Mouse (Mus musculus): Measurements from ENCODE around the gene Atg4b.
"Not testable (repeated sequence)": the region's sequence is repeated elsewhere in the genome, so short reads cannot be mapped to it uniquely, and the experiment has no call there.

The Atg4b gene

DNA sequence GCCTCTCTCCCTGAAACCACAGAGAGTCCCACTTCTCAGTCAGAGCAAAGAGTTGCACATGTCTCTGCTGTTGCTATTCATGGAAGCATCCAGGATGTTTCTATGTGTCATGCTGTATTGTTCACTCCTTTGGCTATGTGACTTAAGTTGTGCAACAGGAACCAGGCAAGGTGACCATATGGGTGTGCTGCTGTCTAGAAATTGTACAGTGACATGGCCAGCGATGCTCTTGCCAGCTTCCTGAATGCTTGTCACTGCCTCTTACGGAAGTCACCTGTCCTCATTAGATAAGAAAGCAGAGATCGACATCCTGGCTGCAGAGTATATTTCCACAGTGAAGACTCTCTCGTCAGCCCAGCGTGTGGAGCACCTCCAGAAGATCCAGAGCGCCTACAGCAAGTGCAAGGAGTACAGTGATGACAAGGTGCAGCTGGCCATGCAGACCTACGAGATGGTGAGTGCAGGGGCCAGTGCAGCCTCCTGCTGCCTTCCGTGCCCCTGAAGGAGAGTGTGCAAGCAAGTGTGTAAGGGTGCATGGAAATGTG, 60.3 kb downstream of the Atg4b start:
- no peak for DNase-seq (ENCODE audit: extremely low spot score, low read depth, low spot score)

GRCm38 (mm10) chr1:93817823-93818532, 66.7 kb downstream of the Atg4b start:
- no peak for DNase-seq (ENCODE audit: extremely low spot score, low read depth, low spot score)

- DNase-seq (ENCODE audit: extremely low spot score, low read depth, low spot score) = no peak
These were observed 67.4 kb downstream of the Atg4b start for GRCm38 (mm10) chr1:93818722-93819121.

DNA sequence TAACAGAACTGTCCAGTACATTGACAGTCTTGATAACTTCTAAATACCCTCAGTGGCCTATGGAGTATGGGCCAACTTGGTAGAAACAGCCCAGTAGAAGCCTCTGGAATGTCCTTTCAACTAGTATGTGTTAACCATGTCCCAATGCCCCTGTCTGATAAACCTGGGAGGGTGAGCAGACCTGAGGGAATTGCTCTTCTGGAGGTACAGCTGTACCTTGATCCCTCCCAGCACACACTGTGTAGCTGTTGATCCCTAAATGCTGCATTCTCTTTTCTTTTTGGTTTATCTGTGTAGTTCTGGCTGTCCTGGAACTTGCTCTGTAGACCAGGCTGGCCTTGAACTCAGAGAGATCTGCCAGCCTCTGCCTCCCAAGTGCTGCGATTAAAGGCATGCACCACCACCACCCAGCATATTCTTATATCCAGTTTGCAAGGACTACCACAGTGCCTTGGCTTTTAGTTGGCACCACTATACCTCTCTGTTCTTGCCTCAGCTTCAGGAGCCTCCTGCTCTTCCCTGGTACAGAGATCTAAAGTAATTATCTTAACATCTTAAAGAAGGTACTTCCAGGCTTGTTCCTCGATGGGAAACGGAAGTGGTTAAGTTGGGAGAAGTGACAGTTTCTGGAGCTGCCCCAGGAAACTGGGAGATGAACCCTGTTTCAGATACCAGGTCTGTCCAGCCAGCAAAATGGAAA, 72.6 kb downstream of the Atg4b start:
- DNase-seq (ENCODE audit: extremely low spot score, low read depth, low spot score) = no peak

DNA sequence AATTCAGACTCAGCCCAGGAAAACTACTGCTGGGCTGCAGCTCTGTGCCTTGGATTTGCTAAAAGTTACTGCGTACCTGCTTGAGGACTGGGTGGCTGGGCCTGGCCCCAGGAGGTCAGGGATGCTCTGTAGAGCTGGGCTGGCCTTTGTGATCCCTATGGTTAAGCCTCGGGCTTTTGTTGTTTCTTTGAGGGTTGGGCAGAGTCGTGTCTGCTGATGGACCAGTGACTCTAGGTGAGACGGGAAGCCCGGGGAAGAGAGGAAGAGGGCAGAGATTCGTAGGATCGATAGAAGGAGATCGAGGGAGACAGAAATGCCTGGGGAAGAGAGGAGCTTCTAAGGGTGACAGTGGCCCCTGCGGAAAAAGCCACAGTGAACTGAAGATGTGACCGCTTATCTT, 73.3 kb downstream of the Atg4b start, which contains the start of gene D2hgdh:
Gene D2hgdh, plus strand, starts transcription at position 301 of the 400 bp plus-strand sequence.
- DNase-seq (ENCODE audit: extremely low spot score, low read depth, low spot score) = no peak

- DNase-seq (ENCODE audit: extremely low spot score, low read depth, low spot score) = peak; percentile 99
These were observed 73.9 kb downstream of the Atg4b start for GRCm38 (mm10) chr1:93825105-93825674.

DNA sequence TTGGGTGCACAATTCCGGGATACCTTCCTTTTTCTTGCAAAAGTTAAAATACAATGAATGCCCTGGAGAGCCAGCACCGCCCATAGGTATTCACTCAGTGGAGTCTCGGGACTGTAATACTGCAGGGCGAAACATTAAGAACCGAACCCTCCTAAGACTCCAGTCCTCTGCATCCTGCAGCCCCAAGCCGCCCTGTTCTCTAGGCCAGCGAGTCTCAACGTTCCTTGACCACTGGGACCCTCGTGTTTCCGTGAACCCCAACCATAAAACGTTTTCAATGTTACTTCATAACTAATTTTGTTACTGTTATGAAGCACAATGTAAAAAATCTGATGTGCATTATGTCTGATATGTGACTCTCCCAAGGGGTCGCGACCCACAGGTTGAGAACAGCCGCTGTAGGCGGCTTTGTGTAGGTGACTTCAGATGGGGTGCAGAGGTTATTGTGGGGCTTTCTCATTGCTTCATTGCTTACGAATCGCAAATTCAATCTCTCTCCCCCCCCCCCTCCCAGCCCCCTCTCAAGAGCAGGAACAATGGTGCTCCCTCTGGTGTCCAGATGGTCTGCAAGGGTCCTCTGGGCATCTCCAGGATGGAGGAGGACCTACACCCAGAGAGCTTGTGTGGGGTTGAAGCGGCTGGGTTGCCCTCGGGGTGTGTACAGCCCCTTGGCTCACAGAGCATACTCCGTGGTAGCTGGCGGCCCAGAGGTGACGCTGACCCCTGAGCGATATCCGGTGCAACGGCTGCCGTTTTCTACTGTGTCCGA, 74.7 kb downstream of the Atg4b start:
- DNase-seq (ENCODE audit: extremely low spot score, low read depth, low spot score) = no peak

GRCm38 (mm10) chr1:93826540-93826835, 75.2 kb downstream of the Atg4b start:
- no peak for DNase-seq (ENCODE audit: extremely low spot score, low read depth, low spot score)

DNA sequence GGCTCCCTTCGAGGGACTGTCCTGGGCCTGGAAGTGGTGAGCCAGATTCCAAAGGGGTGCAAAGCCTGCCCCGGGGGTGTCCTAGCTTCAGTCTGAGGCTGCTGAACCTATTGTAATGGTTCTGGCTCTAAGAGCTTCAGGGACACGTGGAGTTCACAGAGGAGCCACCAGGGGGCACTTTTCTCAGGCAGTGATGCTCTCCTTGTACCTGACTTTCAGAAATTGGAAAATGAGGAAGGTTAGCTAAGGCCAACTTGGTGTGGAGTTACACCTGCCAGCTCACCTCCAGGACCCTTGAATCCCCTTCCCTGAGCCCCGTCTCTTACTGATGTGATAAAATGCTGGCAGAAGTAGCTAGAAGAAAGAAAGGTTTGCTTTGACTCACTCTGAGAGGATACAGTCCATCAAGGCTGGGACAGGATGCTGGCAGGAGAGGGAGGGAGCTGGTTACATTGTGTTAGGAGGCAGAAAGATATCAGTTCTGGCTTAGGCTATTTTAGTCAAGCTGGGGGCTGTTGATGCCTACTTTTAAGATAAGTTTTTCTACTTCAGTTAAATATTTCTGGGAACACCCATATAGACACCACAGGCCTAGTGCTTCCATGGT, 81.6 kb downstream of the Atg4b start:
- DNase-seq (ENCODE audit: extremely low spot score, low read depth, low spot score) = not testable (repeated sequence)

- no peak for DNase-seq (ENCODE audit: extremely low spot score, low read depth, low spot score)
These were observed 83.4 kb downstream of the Atg4b start for GRCm38 (mm10) chr1:93834671-93835150.

- DNase-seq (ENCODE audit: extremely low spot score, low read depth, low spot score) = no peak
These were observed 83.9 kb downstream of the Atg4b start for GRCm38 (mm10) chr1:93835211-93835610.

- DNase-seq (ENCODE audit: extremely low spot score, low read depth, low spot score) = no peak
These were observed 84.7 kb downstream of the Atg4b start for GRCm38 (mm10) chr1:93835876-93836531.

DNA sequence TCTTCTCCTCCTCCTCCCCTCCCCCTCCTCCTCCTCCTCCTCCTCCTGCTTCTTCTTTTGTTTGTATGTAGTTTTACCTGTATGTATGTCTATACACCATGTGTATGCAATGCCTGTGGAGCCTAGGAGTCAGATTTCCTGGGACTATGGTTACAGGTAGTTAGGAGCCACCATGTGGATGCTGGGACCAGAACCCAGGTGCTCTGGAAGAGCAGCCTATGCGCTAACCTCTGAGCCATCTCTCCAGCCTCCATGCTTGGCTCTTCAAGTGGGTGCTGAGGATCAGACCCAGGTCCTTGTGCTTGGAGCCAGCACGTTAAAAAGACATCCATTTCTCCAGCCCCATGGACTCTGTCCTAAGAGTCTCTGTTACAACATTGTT, 85.2 kb downstream of the Atg4b start:
- no peak for DNase-seq (ENCODE audit: extremely low spot score, low read depth, low spot score)

GRCm38 (mm10) chr1:93837335-93837734, 86.0 kb downstream of the Atg4b start:
- no peak for DNase-seq (ENCODE audit: extremely low spot score, low read depth, low spot score)

DNA sequence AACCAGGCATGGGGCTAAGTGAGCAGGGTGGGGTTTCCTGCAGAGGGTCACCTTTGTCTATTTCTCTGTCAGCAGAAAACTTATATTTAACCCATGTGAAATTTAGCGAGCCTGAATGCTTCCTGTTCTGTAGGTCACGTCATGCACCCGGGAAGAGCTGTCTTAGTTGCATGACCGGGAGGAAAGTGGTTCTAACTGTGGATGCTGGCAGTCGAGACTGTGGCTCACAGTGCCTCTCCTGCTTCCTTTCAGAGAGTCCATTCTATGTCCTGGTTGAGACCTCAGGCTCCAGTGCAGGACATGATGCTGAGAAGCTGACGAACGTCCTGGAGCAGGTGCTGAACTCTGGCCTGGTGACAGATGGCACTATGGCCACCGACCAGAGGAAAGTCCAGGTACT, 87.3 kb downstream of the Atg4b start:
- not testable (repeated sequence) for DNase-seq (ENCODE audit: extremely low spot score, low read depth, low spot score)
